Mouse (Mus musculus) CH12.LX (cell line): ENCODE results near the gene Ninj1. TPM values are rescaled to one million over a fixed set of nuclear protein-coding genes. Genes with fewer than 3 reads are reported as not detected.

Experiments used
- DNase-seq: peaks from one replicate; pipeline ENCODE4 v3.0.0-alpha.2; 2013; ENCODE audit errors: extremely low read depth
- H3K27ac ChIP-seq: 2 replicates; pipeline ENCODE4 v1.5.1; 2012; ENCODE audit warnings: low read depth, mild to moderate bottlenecking, control low read depth, moderate library complexity; ENCODE audit not compliant: insufficient read depth
- H3K27me3 ChIP-seq: replicated peaks from 2 replicates; pipeline ENCODE3; 2012; ENCODE audit warnings: inconsistent platforms
- H3K36me3 ChIP-seq, 2 experiments: replicated peaks in 1 of 2; 2 replicates each; pipeline versions ENCODE3 to v1.6.1; 2012; ENCODE audit warnings: inconsistent platforms in 1 of 2, low read length in 1 of 2, mild to moderate bottlenecking in 1 of 2, mixed read lengths in 1 of 2, moderate library complexity in 1 of 2; ENCODE audit not compliant: control insufficient read depth in 1 of 2, insufficient read depth in 1 of 2
- H3K4me1 ChIP-seq, 2 experiments: 2 replicates each; pipeline ENCODE4 v1.6.1; 2012; ENCODE audit warnings: inconsistent platforms in 1 of 2, moderate library complexity in 1 of 2; ENCODE audit not compliant: insufficient read depth in 2 of 2, control insufficient read depth in 1 of 2
- H3K4me2 ChIP-seq: 2 replicates; pipeline ENCODE4 v1.6.1; 2012; ENCODE audit warnings: low read depth, mild to moderate bottlenecking, control low read depth; ENCODE audit not compliant: poor library complexity, insufficient read depth, severe bottlenecking
- H3K4me3 ChIP-seq, 3 experiments: fragments of 150-350 bp in 1 of 3; sonication (generic) in 1 of 3; replicated peaks in 1 of 3; 2 replicates each; pipeline versions ENCODE3 to v1.5.1; 2011 to 2012; ENCODE audit warnings: low read depth in 2 of 3, low read length in 2 of 3, mild to moderate bottlenecking in 2 of 3, moderate library complexity in 2 of 3, control low read depth in 1 of 3, improper control_type of control experiment in 1 of 3, inconsistent platforms in 1 of 3, mixed read lengths in 1 of 3; ENCODE audit not compliant: poor library complexity in 1 of 3
- H3K79me2 ChIP-seq: replicated peaks from 2 replicates; pipeline ENCODE4 v1.6.1; 2012; ENCODE audit warnings: mild to moderate bottlenecking, moderate library complexity; ENCODE audit not compliant: control insufficient read depth, poor library complexity, insufficient read depth, severe bottlenecking; ENCODE audit errors: extremely low read depth
- H3K9ac ChIP-seq: 2 replicates; pipeline ENCODE4 v1.6.1; 2012; ENCODE audit warnings: low read depth, mild to moderate bottlenecking, control low read depth, moderate library complexity; ENCODE audit not compliant: insufficient read depth
- H3K9me3 ChIP-seq: replicated peaks from 2 replicates; pipeline ENCODE3; 2012; ENCODE audit warnings: low read length, inconsistent platforms, mixed read lengths
- BHLHE40 ChIP-seq: IDR thresholded peaks from 2 replicates; pipeline ENCODE4 v1.6.1; 2011; ENCODE audit warnings: mild to moderate bottlenecking, low read depth, low read length, improper control_type of control experiment
- CTCF ChIP-seq, 2 experiments: IDR thresholded peaks in 1 of 2; conservative IDR thresholded peaks in 1 of 2; 2 replicates each; pipeline ENCODE4 v1.5.1; 2011 to 2012; ENCODE audit warnings: low read depth in 2 of 2, low read length in 2 of 2, improper control_type of control experiment in 1 of 2, inconsistent platforms in 1 of 2, mild to moderate bottlenecking in 1 of 2, moderate library complexity in 1 of 2
- E2F4 ChIP-seq: IDR thresholded peaks from 2 replicates; pipeline ENCODE4 v1.6.1; 2011; ENCODE audit warnings: low read depth, low read length, improper control_type of control experiment; ENCODE audit not compliant: insufficient replicate concordance
- ELF1 ChIP-seq: IDR thresholded peaks from 2 replicates; pipeline ENCODE4 v1.6.1; 2014; ENCODE audit warnings: low read depth, mild to moderate bottlenecking, inconsistent platforms, low read length, improper control_type of control experiment
- GABPA ChIP-seq: IDR thresholded peaks from 2 replicates; pipeline ENCODE4 v1.6.1; 2012; ENCODE audit warnings: low read depth, low read length, improper control_type of control experiment, inconsistent platforms; ENCODE audit not compliant: insufficient replicate concordance
- HCFC1 ChIP-seq: IDR thresholded peaks from 2 replicates; pipeline ENCODE4 v1.6.1; 2012; ENCODE audit warnings: low read depth, mild to moderate bottlenecking, inconsistent platforms, low read length, improper control_type of control experiment
- IRF4 ChIP-seq: IDR thresholded peaks from 2 replicates; pipeline ENCODE4 v1.6.1; 2014; ENCODE audit warnings: low read depth, mild to moderate bottlenecking, inconsistent platforms, low read length, improper control_type of control experiment
- JUN ChIP-seq: IDR thresholded peaks from 2 replicates; pipeline ENCODE4 v1.6.1; 2011; ENCODE audit warnings: low read depth, mild to moderate bottlenecking, low read length, improper control_type of control experiment, moderate library complexity; ENCODE audit not compliant: insufficient read depth
- KAT2A ChIP-seq: IDR thresholded peaks from 2 replicates; pipeline ENCODE4 v1.6.1; 2012; ENCODE audit warnings: low read length, improper control_type of control experiment, inconsistent platforms; ENCODE audit not compliant: insufficient replicate concordance
- MAX ChIP-seq: IDR thresholded peaks from 2 replicates; pipeline ENCODE4 v1.6.1; 2011; ENCODE audit warnings: low read length, improper control_type of control experiment
- MAZ ChIP-seq: IDR thresholded peaks from 2 replicates; pipeline ENCODE4 v1.6.1; 2012; ENCODE audit warnings: low read depth, mild to moderate bottlenecking, inconsistent platforms, low read length, improper control_type of control experiment, moderate library complexity
- NELFE ChIP-seq: IDR thresholded peaks from 2 replicates; pipeline ENCODE4 v1.6.1; 2011; ENCODE audit warnings: low read depth, low read length, improper control_type of control experiment
- PAX5 ChIP-seq: IDR thresholded peaks from 2 replicates; pipeline ENCODE4 v1.6.1; 2012; ENCODE audit warnings: low read length, inconsistent platforms, mixed read lengths
- POLR2AphosphoS2 ChIP-seq: IDR thresholded peaks from 2 replicates; pipeline ENCODE4 v1.6.1; 2011; ENCODE audit warnings: low read depth, low read length, improper control_type of control experiment
- RAD21 ChIP-seq: IDR thresholded peaks from 2 replicates; pipeline ENCODE4 v1.6.1; 2011; ENCODE audit warnings: low read depth, mild to moderate bottlenecking, low read length, improper control_type of control experiment, moderate library complexity
- SIN3A ChIP-seq: IDR thresholded peaks from 2 replicates; pipeline ENCODE4 v1.6.1; 2012; ENCODE audit warnings: low read length, improper control_type of control experiment, inconsistent platforms
- SMC3 ChIP-seq: IDR thresholded peaks from 2 replicates; pipeline ENCODE4 v1.6.1; 2011; ENCODE audit warnings: low read depth, low read length, improper control_type of control experiment
- TCF12 ChIP-seq: IDR thresholded peaks from 2 replicates; pipeline ENCODE4 v1.6.1; 2014; ENCODE audit warnings: low read depth, mild to moderate bottlenecking, inconsistent platforms, low read length, improper control_type of control experiment
- UBTF ChIP-seq: IDR thresholded peaks from 2 replicates; pipeline ENCODE4 v1.6.1; 2012; ENCODE audit warnings: low read depth, mild to moderate bottlenecking, inconsistent platforms, low read length, improper control_type of control experiment, moderate library complexity
- ZMIZ1 ChIP-seq: IDR thresholded peaks from 2 replicates; pipeline ENCODE4 v1.6.1; 2012; ENCODE audit warnings: low read depth, mild to moderate bottlenecking, inconsistent platforms, low read length, improper control_type of control experiment
- ZNF384 ChIP-seq: IDR thresholded peaks from 2 replicates; pipeline ENCODE4 v1.6.1; 2012; ENCODE audit warnings: low read depth, low read length, improper control_type of control experiment, inconsistent platforms
- dilution Hi-C: fragments of 300-500 bp; cut with MboI; formaldehyde crosslinking; loops from 2 replicates; pipeline ENCODE4 v1.14.3; 2020; ENCODE audit warnings: low sequenced_read_pairs; ENCODE audit not compliant: extremely low pct_unique_long_range_greater_than_20kb, extremely low pct_ligation_motif_present
- in situ Hi-C: fragments of 300-500 bp; cut with MboI; formaldehyde crosslinking; loops from 3 replicates; pipeline ENCODE4 v1.14.3; 2019; ENCODE audit warnings: low sequenced_read_pairs, low pct_ligation_motif_present, low pct_unique_long_range_greater_than_20kb, mixed read lengths
- polyA plus RNA-seq: library from polyadenylated mRNA; unstranded; fragments of >175 nt; gene quantifications from 2 replicates; pipeline ENCODE4 v1.2.1, GENCODE M21; 2012; ENCODE audit warnings: low read depth; ENCODE audit not compliant: insufficient read length
- total RNA-seq, 2 experiments: library from RNA; depleted of rRNA; stranded (reverse); fragments of 300-350 nt in 1 of 2; fragments of >200 nt in 1 of 2; gene quantifications; 2 replicates each; pipeline ENCODE4 v1.2.3; 2012 to 2014

Ninj1 gene
- total and polyA plus RNA-seq, 3 experiments: 12.7 to 25.2 (median 21.2) TPM

- Histone ChIP-seq H3K79me2 (no peaks in the 10 kb centered on the region), H3K27ac (no peak overlapping the region), H3K4me3 (no peak overlapping the region), H3K4me2 (no peak overlapping the region), H3K9me3 (peaks cover 5% of the 10 kb centered on the region), H3K36me3 (no peaks in the 10 kb centered on the region), H3K27me3 (peaks cover 16% of the 10 kb centered on the region), H3K9ac (no peak overlapping the region), H3K4me1 (peaks cover 8 to 31% of the 10 kb centered on the region in 2 experiments)
- dilution Hi-C loops (no loop called here), in situ Hi-C loops (no loop called here)
- DNase-seq: no peak
- TF ChIP-seq SIN3A (no peak), ZNF384 (no peak), ZMIZ1 (no peak), CTCF (conservative IDR thresholded peaks at IDR 0.05 in 1 of 2, IDR thresholded peaks at IDR 0.05 in 1 of 2; ENCODE audit: low read depth in 2 of 2, low read length in 2 of 2) (peak in 1 of 2 experiments; percentile 27; a peak in 2 of 4 replicates)
Measured at GRCm38 (mm10) chr13:49220912-49221311, 33.6 kb downstream of the Ninj1 start.

GRCm38 (mm10) chr13:49224314-49224713 is 37.0 kb downstream of the Ninj1 start:
- peaks cover 8 to 23% of the 10 kb centered on the region in 2 experiments for H3K4me1 ChIP-seq
- no peaks in the 10 kb centered on the region for H3K36me3 ChIP-seq
- dilution Hi-C loops: no loop called here
- no peak overlapping the region for H3K9ac ChIP-seq
- H3K4me3 ChIP-seq: no peak overlapping the region
- H3K4me2 ChIP-seq: no peak overlapping the region
- TF ChIP-seq MAZ: no peak
- TF ChIP-seq POLR2AphosphoS2: no peak
- no peak for TF ChIP-seq KAT2A
- no peak for TF ChIP-seq MAX
- no peak for TF ChIP-seq E2F4
- no peak for TF ChIP-seq PAX5
- TF ChIP-seq IRF4: no peak
- no peak for TF ChIP-seq SMC3
- TF ChIP-seq ZMIZ1: no peak
- TF ChIP-seq RAD21: no peak
- no peak for TF ChIP-seq BHLHE40
- no peak for TF ChIP-seq JUN
- no peak for TF ChIP-seq CTCF (conservative IDR thresholded peaks at IDR 0.05 in 1 of 2, IDR thresholded peaks at IDR 0.05 in 1 of 2; ENCODE audit: low read depth in 2 of 2, low read length in 2 of 2)
- no peak for TF ChIP-seq TCF12
- TF ChIP-seq GABPA: no peak
- no peak for TF ChIP-seq UBTF
- TF ChIP-seq ELF1: no peak
- TF ChIP-seq NELFE: no peak
- TF ChIP-seq HCFC1: no peak
- TF ChIP-seq, all 38 proteins: peak for 0
- Histone ChIP-seq H3K9me3 (peaks cover 5% of the 10 kb centered on the region), H3K79me2 (no peaks in the 10 kb centered on the region), H3K27ac (no peak overlapping the region), H3K27me3 (no peaks in the 10 kb centered on the region)
- in situ Hi-C loops: no loop called here
- no peak for DNase-seq
